Mouse (Mus musculus): ENCODE measurements around the gene Soga3. TPM values are rescaled to one million over a fixed set of nuclear protein-coding genes. Genes with fewer than 3 reads are reported as not detected.

The Soga3 gene
- under 1 TPM in 1 of 4 experiments, not detected in 3; 0.47 TPM for total RNA-seq (2022)

DNA sequence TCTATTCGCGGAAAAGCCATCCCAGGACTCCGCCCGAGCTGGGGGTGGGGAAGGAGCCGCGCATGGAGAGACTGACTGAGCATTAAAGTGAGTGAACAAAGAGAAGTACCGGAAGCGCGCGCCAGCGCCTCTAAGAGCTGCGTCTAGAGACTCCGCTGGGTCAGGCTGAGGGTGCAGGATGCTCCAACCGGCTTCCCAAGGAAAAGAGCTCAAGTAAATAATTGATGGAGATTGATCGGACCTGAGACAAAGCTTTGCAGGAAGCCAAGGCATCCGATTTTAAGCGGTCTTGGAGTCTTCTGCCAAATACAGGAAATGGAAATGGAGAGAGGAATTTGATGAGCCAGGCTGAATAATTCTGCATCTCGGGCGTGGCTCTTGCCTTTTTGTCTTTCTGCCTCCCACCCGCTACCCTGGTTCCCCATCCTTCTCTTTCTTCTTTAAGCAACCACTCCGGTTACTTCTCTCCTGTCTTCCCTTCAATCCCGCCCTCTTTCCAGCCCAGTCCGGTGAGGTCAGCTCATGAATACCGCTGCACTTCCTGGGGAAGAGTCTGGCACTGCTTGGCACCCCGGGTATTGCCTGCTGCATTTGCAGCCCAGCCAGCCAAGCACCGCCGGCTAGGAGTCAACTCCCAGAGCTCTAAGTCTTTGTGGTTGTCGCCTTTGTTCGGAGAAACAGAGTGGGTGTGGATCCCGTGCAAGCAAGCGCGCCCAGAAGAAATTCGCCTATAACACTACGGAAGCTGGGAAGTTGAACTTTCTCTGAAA lies at the start of gene Soga3:
Soga3 (plus strand) TSS at position 274 of the 770 bp plus-strand sequence.
- DNase-seq (ENCODE audit: low spot score): no peak

- peak; percentile 2 for DNase-seq (ENCODE audit: low spot score)
Observed at GRCm38 (mm10) chr10:29106962-29107361, 36.7 kb upstream of the Soga3 start.

- DNase-seq (ENCODE audit: low spot score): no peak
Observed at GRCm38 (mm10) chr10:29142556-29143105, 1.0 kb upstream of the Soga3 start.

- DNase-seq (ENCODE audit: low spot score): no peak
Observed at GRCm38 (mm10) chr10:29144612-29145405, 1.2 kb downstream of the Soga3 start.

DNA sequence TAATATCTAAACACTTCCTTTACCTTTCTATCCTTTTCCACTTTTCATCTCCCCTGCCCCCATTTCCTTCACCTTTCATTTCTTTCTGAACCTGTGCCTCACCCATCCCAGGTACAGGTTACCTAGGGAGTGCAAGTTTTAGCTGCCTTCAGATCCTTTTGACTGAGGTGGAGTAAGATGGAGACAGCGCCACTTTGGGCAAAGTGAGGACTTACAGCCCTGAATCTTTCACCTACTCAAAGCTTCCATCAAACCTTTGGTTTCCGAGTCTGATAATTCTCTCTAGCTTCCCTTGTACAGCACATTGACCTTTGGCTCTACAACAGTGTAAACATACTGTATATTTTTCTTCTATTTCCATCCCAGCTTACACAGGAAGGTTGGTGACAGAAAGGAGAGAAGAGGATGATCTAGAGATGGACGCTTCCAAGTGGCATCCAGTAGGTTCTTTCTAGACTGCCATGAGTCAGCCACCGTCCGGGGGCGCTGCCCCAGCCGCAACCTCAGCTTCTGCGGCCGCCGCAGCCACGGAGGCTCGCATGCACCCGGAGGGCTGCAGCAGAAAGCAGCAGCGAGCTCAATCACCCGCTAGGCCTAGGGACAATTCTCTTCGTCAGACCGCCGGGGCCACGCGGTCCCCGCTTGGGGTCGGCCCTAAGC lies 2.7 kb downstream of the Soga3 start:
- no peak for DNase-seq (ENCODE audit: low spot score)

DNA sequence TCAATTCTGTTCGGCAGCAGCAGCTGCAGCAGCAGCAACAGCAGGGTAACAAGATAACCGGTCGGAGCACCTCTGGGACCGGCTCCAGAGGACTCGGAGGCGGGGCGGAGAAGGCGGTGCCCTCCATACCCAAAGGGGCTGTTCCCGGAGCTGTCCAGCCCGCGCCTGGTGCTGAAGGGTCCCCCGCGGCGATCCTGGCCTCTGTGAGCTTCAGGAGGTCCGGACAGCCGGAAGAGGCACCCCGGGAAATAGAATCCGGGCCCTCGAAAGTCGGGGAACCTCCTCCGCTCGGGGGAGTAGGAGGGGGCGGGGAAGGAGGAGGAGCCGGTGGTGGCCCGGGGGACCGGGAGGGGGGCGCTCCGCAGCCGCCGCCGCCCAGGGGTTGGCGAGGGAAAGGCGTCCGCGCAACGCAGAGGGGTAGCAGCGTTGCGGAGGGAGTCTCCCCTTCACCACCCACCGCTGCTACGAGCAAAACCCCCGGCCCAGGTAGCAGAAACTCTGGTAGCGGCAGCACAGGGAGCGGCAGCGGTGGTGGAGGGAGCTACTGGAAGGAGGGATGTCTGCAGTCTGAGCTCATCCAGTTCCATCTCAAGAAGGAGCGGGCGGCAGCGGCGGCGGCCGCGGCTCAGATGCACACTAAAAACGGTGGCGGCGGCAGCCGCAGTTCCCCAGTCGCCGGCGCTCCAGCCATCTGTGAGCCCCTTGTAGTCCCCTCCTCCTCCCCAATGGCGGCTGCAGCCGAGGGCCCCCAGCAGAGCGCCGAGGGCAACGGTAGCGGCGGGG lies 3.4 kb downstream of the Soga3 start:
- DNase-seq (ENCODE audit: low spot score): peak; percentile 29

- DNase-seq (ENCODE audit: low spot score): no peak
Observed at GRCm38 (mm10) chr10:29147641-29147990, 4.0 kb downstream of the Soga3 start.

DNA sequence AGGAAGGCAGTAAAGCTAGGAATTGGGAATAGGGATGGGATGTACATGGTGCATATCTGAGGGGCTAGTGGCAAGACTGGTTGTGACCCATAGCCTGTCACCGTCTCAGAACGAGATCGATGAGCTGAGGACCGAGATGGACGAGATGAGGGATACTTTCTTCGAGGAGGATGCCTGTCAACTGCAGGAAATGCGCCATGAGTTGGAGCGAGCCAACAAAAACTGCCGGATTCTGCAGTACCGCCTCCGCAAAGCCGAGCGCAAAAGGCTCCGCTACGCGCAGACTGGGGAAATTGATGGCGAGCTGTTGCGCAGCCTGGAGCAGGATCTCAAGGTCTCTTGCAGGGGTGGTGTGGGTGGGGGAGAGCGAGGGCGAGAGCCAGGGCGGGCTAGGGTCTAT lies 4.4 kb downstream of the Soga3 start:
- DNase-seq (ENCODE audit: low spot score): no peak

GRCm38 (mm10) chr10:29155304-29155703 lies 11.7 kb downstream of the Soga3 start:
- no peak for DNase-seq (ENCODE audit: low spot score)

DNA sequence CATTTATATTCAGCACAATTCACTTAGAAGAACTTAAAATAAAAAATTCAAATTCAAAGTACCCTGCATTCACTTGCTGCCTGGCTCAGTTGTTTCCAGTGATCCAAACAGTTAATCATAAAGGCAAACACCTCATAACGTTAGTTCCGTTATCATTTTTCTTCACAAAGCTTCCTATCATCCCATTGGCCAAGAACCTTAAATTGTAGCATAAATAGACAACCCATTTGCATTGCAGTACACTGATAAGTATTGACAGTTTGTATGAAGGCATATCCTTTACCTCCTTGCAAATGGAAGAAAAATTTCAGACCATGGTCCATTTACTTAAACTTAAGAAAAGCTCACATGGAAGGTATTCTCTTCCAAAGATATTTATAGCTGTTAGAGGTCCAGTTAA lies 18.0 kb downstream of the Soga3 start:
- DNase-seq (ENCODE audit: low spot score): no peak

GRCm38 (mm10) chr10:29173778-29174177 lies 30.1 kb downstream of the Soga3 start:
- no peak for DNase-seq (ENCODE audit: low spot score)

- DNase-seq (ENCODE audit: low spot score): no peak
Observed at GRCm38 (mm10) chr10:29175656-29176055, 32.0 kb downstream of the Soga3 start.

DNA sequence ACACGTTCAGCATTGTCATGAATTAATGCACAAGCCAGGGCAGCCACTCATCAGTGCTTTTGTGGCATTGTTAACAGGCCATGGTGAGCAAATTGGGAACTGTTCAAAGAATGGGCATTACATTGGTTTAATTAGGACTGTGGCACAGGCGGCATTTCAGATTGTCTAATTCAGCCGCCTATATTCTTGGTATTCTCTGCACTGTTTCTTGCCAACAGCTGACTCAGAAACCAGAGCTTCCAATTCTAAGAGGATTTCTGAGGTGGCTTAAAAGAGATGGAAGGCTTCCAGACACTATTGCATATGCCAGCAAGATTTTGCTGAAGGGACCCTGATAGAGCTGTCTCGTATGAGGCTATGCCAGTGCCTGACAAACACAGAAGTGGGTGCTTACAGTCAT lies 33.2 kb downstream of the Soga3 start:
- DNase-seq (ENCODE audit: low spot score): no peak

DNA sequence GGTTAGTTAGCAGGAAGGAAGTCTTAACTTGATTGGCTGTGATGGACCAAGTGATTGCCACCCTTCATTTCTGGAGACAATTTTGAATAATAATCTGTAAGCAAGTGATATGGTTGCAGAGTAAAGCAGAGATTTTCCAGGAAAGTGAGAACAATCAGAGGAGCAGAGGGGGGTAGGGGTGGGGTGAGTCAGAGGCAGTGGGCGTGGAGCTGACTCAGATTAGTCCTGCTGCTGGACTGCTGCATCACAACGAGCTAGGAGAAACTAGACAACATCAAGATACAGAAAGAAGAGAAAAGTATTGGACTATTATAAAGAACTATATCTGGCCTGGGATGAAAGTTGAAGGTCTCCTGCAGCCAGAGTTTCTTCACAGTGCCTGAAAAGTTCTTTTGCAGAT lies 34.4 kb downstream of the Soga3 start:
- DNase-seq (ENCODE audit: low spot score): no peak

GRCm38 (mm10) chr10:29180210-29180609 lies 36.6 kb downstream of the Soga3 start:
- no peak for DNase-seq (ENCODE audit: low spot score)

- DNase-seq (ENCODE audit: low spot score): no peak
Observed at GRCm38 (mm10) chr10:29181046-29181445, 37.4 kb downstream of the Soga3 start.

DNA sequence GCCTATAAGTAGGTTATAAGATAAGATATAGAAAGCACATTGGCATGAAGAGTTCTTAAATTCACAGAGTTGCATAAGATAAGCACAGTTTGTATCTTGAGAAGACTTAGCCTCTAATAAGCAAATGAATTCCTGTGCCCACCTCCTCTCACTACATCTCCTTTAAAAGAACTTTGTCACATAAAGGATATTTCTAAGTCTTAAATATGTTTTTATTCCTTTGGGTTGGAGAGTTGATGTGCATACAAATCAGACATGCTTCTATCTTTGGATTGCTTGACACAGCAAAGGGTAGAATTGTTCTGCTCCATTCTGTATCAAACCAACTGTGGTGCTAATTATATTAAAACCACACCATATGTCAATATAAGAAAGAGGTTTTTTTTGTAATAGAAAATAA lies 50.1 kb downstream of the Soga3 start:
- no peak for DNase-seq (ENCODE audit: low spot score)

DNA sequence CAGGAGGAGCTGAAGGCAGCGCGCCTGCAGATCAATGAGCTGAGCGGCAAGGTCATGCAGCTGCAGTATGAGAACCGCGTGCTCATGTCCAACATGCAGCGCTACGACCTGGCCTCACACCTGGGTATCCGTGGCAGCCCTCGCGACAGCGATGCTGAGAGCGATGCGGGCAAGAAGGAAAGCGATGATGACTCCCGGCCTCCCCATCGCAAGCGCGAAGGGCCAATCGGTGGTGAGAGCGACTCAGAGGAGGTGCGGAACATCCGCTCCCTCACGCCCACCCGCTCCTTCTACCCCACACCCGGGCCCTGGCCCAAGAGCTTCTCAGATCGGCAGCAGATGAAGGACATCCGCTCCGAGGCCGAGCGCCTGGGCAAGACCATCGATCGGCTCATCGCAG lies 53.2 kb downstream of the Soga3 start:
- no peak for DNase-seq (ENCODE audit: low spot score)

- DNase-seq (ENCODE audit: low spot score): no peak
Observed at GRCm38 (mm10) chr10:29198642-29199041, 55.0 kb downstream of the Soga3 start, which contains the start of gene Gm49353. TSS of gene Gm49353 (plus strand) at chr10:29198954.

GRCm38 (mm10) chr10:29199835-29200234 lies 56.2 kb downstream of the Soga3 start:
- DNase-seq (ENCODE audit: low spot score): no peak

- DNase-seq (ENCODE audit: low spot score): no peak
Observed at GRCm38 (mm10) chr10:29200609-29201008, 57.0 kb downstream of the Soga3 start.

Measured in heart, adult 8-10 months (tissue).